Comparison of ENCODE assay signal across 15 mouse cellular contexts in genomic region chr5:12574551-12574950, GRCm38 (mm10).
"Had no signal": no experiment of that assay in that cellular context is flagged by ENCODE, and none has a peak within 500 bp of the region (broad histone marks: within the 10 kb centered on the region; RNA-seq: fewer than 3 reads in every experiment).

No protein-coding gene starts in this region.

- H3K27me3 ChIP-seq: midbrain, embryonic 13.5 days; midbrain, embryonic 15.5 days; neural tube, embryonic 13.5 days; neural tube, embryonic 15.5 days; stomach, embryonic 15.5 days had no signal

- H3K27ac ChIP-seq: midbrain, embryonic 13.5 days; midbrain, embryonic 15.5 days; neural tube, embryonic 13.5 days; neural tube, embryonic 15.5 days; stomach, embryonic 15.5 days; stomach, postnatal 0 days had no signal

- DNase-seq: lung, adult 18-20 months; lung, embryonic 14.5 days; lung, postnatal 10 days; lung, postnatal 4 days; right cerebral cortex, postnatal 14 days; thymus, adult 2 months; thymus, postnatal 25 days; thymus, postnatal 4 days had no signal

- H3K4me1 ChIP-seq: midbrain, embryonic 13.5 days; midbrain, embryonic 15.5 days; neural tube, embryonic 15.5 days; stomach, embryonic 15.5 days had no signal

- H3K36me3 ChIP-seq: midbrain, embryonic 13.5 days; midbrain, embryonic 15.5 days; neural tube, embryonic 13.5 days; neural tube, embryonic 15.5 days; stomach, embryonic 15.5 days had no signal

- H3K4me3 ChIP-seq: midbrain, embryonic 13.5 days; midbrain, embryonic 15.5 days; myocyte; neural tube, embryonic 13.5 days; neural tube, embryonic 15.5 days; stomach, embryonic 15.5 days had no signal

- H3K9me3 ChIP-seq: midbrain, embryonic 13.5 days; midbrain, embryonic 15.5 days; neural tube, embryonic 13.5 days; neural tube, embryonic 15.5 days; stomach, embryonic 15.5 days had no signal
